Mouse (Mus musculus): ENCODE results near the gene Tomm34. TPM values are rescaled to one million over a fixed set of nuclear protein-coding genes. Genes with fewer than 3 reads are reported as not detected.

Gene Tomm34
- polyA plus RNA-seq, 1 experiment from 2014 or later, result 25.0 TPM

- Histone ChIP-seq H3K27me3 (replicated peaks; ENCODE audit: control insufficient read depth, insufficient read depth, low read length) (no peaks in the 10 kb centered on the region), H3K9ac (ENCODE audit: low read depth, low read length) (no peak overlapping the region), H3K4me2 (replicated peaks; ENCODE audit: low read depth) (no peak overlapping the region), H3K27ac (ENCODE audit: low read depth, low read length) (no peak overlapping the region), H3K9me3 (ENCODE audit: control insufficient read depth) (no peaks in the 10 kb centered on the region), H3K36me3 (ENCODE audit: control insufficient read depth, insufficient read depth) (peaks cover 30% of the 10 kb centered on the region), H3K4me3 (ENCODE audit: low read depth, low read length) (no peak overlapping the region), H3K4me1 (replicated peaks; ENCODE audit: control insufficient read depth, insufficient read depth, low read length) (no peaks in the 10 kb centered on the region)
- WGBS, result 71% methylated on average over 16 of the region's 16 CpGs
- ATAC-seq, result no peak
- TF ChIP-seq CTCF (IDR thresholded peaks at IDR 0.05; ENCODE audit: low read depth), result no peak
These were observed 36.3 kb upstream of the Tomm34 start for GRCm38 (mm10) chr2:164107125-164107874.

- Histone ChIP-seq H3K9ac (ENCODE audit: low read depth, low read length) (no peak overlapping the region), H3K4me3 (ENCODE audit: low read depth, low read length) (no peak overlapping the region), H3K4me1 (replicated peaks; ENCODE audit: control insufficient read depth, insufficient read depth, low read length) (no peaks in the 10 kb centered on the region), H3K4me2 (replicated peaks; ENCODE audit: low read depth) (no peak overlapping the region), H3K36me3 (ENCODE audit: control insufficient read depth, insufficient read depth) (peaks cover 38% of the 10 kb centered on the region), H3K27ac (ENCODE audit: low read depth, low read length) (no peak overlapping the region), H3K27me3 (replicated peaks; ENCODE audit: control insufficient read depth, insufficient read depth, low read length) (no peaks in the 10 kb centered on the region), H3K9me3 (ENCODE audit: control insufficient read depth) (no peaks in the 10 kb centered on the region)
- 86% methylated on average over 14 of the region's 14 CpGs for WGBS
- no peak for ATAC-seq
- no peak for TF ChIP-seq CTCF (IDR thresholded peaks at IDR 0.05; ENCODE audit: low read depth)
These were observed 35.5 kb upstream of the Tomm34 start for GRCm38 (mm10) chr2:164106287-164107035.

GRCm38 (mm10) chr2:164103501-164103900 lies 32.5 kb upstream of the Tomm34 start:
- Histone ChIP-seq H3K9me3 (ENCODE audit: control insufficient read depth) (no peaks in the 10 kb centered on the region), H3K27ac (ENCODE audit: low read depth, low read length) (no peak overlapping the region), H3K4me1 (replicated peaks; ENCODE audit: control insufficient read depth, insufficient read depth, low read length) (no peaks in the 10 kb centered on the region), H3K9ac (ENCODE audit: low read depth, low read length) (no peak overlapping the region), H3K4me3 (ENCODE audit: low read depth, low read length) (no peak overlapping the region), H3K36me3 (ENCODE audit: control insufficient read depth, insufficient read depth) (peaks cover 64% of the 10 kb centered on the region), H3K4me2 (replicated peaks; ENCODE audit: low read depth) (no peak overlapping the region), H3K27me3 (replicated peaks; ENCODE audit: control insufficient read depth, insufficient read depth, low read length) (no peaks in the 10 kb centered on the region)
- 25% methylated on average over 4 of the region's 4 CpGs for WGBS
- peak; percentile 85 for TF ChIP-seq CTCF (IDR thresholded peaks at IDR 0.05; ENCODE audit: low read depth)
- no peak for ATAC-seq

GRCm38 (mm10) chr2:164102366-164102765 lies 31.4 kb upstream of the Tomm34 start:
- no peaks in the 10 kb centered on the region for H3K4me1 ChIP-seq (replicated peaks; ENCODE audit: control insufficient read depth, insufficient read depth, low read length)
- no peaks in the 10 kb centered on the region for H3K9me3 ChIP-seq (ENCODE audit: control insufficient read depth)
- no peak for ATAC-seq
- TF ChIP-seq CTCF (IDR thresholded peaks at IDR 0.05; ENCODE audit: low read depth), result no peak
- H3K4me3 ChIP-seq (ENCODE audit: low read depth, low read length), result no peak overlapping the region
- no peak overlapping the region for H3K4me2 ChIP-seq (replicated peaks; ENCODE audit: low read depth)
- peaks cover 64% of the 10 kb centered on the region for H3K36me3 ChIP-seq (ENCODE audit: control insufficient read depth, insufficient read depth)
- H3K27me3 ChIP-seq (replicated peaks; ENCODE audit: control insufficient read depth, insufficient read depth, low read length), result no peaks in the 10 kb centered on the region
- 80% methylated on average over 3 of the region's 3 CpGs for WGBS
- H3K9ac ChIP-seq (ENCODE audit: low read depth, low read length), result no peak overlapping the region
- no peak overlapping the region for H3K27ac ChIP-seq (ENCODE audit: low read depth, low read length)

GRCm38 (mm10) chr2:164101936-164102335 lies 31.0 kb upstream of the Tomm34 start:
- H3K27me3 ChIP-seq (replicated peaks; ENCODE audit: control insufficient read depth, insufficient read depth, low read length), result no peaks in the 10 kb centered on the region
- H3K27ac ChIP-seq (ENCODE audit: low read depth, low read length), result no peak overlapping the region
- H3K36me3 ChIP-seq (ENCODE audit: control insufficient read depth, insufficient read depth), result peaks cover 60% of the 10 kb centered on the region
- H3K9me3 ChIP-seq (ENCODE audit: control insufficient read depth), result no peaks in the 10 kb centered on the region
- no peak for ATAC-seq
- no peak overlapping the region for H3K4me3 ChIP-seq (ENCODE audit: low read depth, low read length)
- no peak overlapping the region for H3K4me2 ChIP-seq (replicated peaks; ENCODE audit: low read depth)
- no peak overlapping the region for H3K9ac ChIP-seq (ENCODE audit: low read depth, low read length)
- no peaks in the 10 kb centered on the region for H3K4me1 ChIP-seq (replicated peaks; ENCODE audit: control insufficient read depth, insufficient read depth, low read length)
- TF ChIP-seq CTCF (IDR thresholded peaks at IDR 0.05; ENCODE audit: low read depth), result no peak
- 80% methylated on average over 1 of the region's 1 CpGs for WGBS

- H3K9me3 ChIP-seq (ENCODE audit: control insufficient read depth), result no peaks in the 10 kb centered on the region
- TF ChIP-seq CTCF (IDR thresholded peaks at IDR 0.05; ENCODE audit: low read depth), result no peak
- H3K36me3 ChIP-seq (ENCODE audit: control insufficient read depth, insufficient read depth), result peaks cover 52% of the 10 kb centered on the region
- H3K4me1 ChIP-seq (replicated peaks; ENCODE audit: control insufficient read depth, insufficient read depth, low read length), result no peaks in the 10 kb centered on the region
- H3K4me2 ChIP-seq (replicated peaks; ENCODE audit: low read depth), result no peak overlapping the region
- H3K27me3 ChIP-seq (replicated peaks; ENCODE audit: control insufficient read depth, insufficient read depth, low read length), result no peaks in the 10 kb centered on the region
- ATAC-seq, result no peak
- no peak overlapping the region for H3K4me3 ChIP-seq (ENCODE audit: low read depth, low read length)
- H3K27ac ChIP-seq (ENCODE audit: low read depth, low read length), result no peak overlapping the region
- 96% methylated on average over 11 of the region's 11 CpGs for WGBS
- H3K9ac ChIP-seq (ENCODE audit: low read depth, low read length), result no peak overlapping the region
These were observed 27.8 kb upstream of the Tomm34 start for GRCm38 (mm10) chr2:164098603-164099250.

Measured in intestine, postnatal 0 days (tissue).